Mouse (Mus musculus) liver, embryonic 11.5 days (tissue): ENCODE data around the gene Yjefn3. TPM values are rescaled to one million over a fixed set of nuclear protein-coding genes. Genes with fewer than 3 reads are reported as not detected.
A peak's percentile ranks its signal among the peaks of the same experiment; 100 is the strongest.

Experiments used
- ATAC-seq: fragments of 200-750 bp; cut with Nextera tagmentation; replicated peaks from 2 replicates; pipeline ENCODE4 v1.8.0; 2017; ENCODE audit warnings: moderate number of reproducible peaks, mild to moderate bottlenecking, moderate TSS enrichment, moderate library complexity; ENCODE audit not compliant: low FRiP score
- DNase-seq: peaks from one replicate; pipeline ENCODE4 v3.0.0-alpha.2; 2017; ENCODE audit warnings: low spot score
- H3K27ac ChIP-seq: fragments of 300-500 bp; sonication (generic); 2 replicates; pipeline ENCODE4 v1.5.1; 2014; ENCODE audit warnings: mild to moderate bottlenecking, low read depth, low read length, control low read depth
- H3K27me3 ChIP-seq: fragments of 300-500 bp; sonication (generic); replicated peaks from 2 replicates; pipeline ENCODE4 v1.6.1; 2014; ENCODE audit warnings: low read length, mixed read lengths; ENCODE audit not compliant: control insufficient read depth, insufficient read depth
- H3K36me3 ChIP-seq: fragments of 300-500 bp; sonication (generic); 2 replicates; pipeline ENCODE4 v1.6.1; 2014; ENCODE audit warnings: mild to moderate bottlenecking, low read length, moderate library complexity, mixed read lengths; ENCODE audit not compliant: control insufficient read depth, insufficient read depth
- H3K4me1 ChIP-seq: fragments of 300-500 bp; sonication (generic); replicated peaks from 2 replicates; pipeline ENCODE4 v1.6.1; 2014; ENCODE audit warnings: low read length, mixed read lengths; ENCODE audit not compliant: control insufficient read depth, insufficient read depth
- H3K4me2 ChIP-seq: fragments of 300-500 bp; sonication (generic); 2 replicates; pipeline ENCODE4 v1.6.1; 2014; ENCODE audit warnings: mild to moderate bottlenecking, control low read depth, moderate library complexity
- H3K4me3 ChIP-seq: fragments of 300-500 bp; sonication (generic); 2 replicates; pipeline ENCODE4 v1.5.1; 2014; ENCODE audit warnings: low read depth, low read length, control low read depth
- H3K9ac ChIP-seq: fragments of 300-500 bp; sonication (generic); 2 replicates; pipeline ENCODE4 v1.6.1; 2014; ENCODE audit warnings: low read depth, low read length, control low read depth
- H3K9me3 ChIP-seq: fragments of 300-500 bp; sonication (generic); 2 replicates; pipeline ENCODE4 v1.6.1; 2016; ENCODE audit warnings: low read length, inconsistent platforms, mixed read lengths; ENCODE audit not compliant: control insufficient read depth
- WGBS: fragments of 180-500 bp; shearing (Covaris S2); extraction: QIAGEN DNeasy Blood & Tissue Kit; methylation state at CpG from one replicate; pipeline ENCODE4 v1.1.7; 2014; 5-methylcytosine and 5-hydroxymethylcytosine counted together
- polyA plus RNA-seq: library from polyadenylated mRNA; unstranded; fragments of >200 nt; fragmentation: Nextera tagmentation; extraction: Ambion mirVana; gene quantifications from 2 replicates; pipeline ENCODE4 v1.2.1, GENCODE M21; 2014

Gene Yjefn3
- polyA plus RNA-seq, 1 experiment from 2014 or later, result 1.7 TPM

DNA sequence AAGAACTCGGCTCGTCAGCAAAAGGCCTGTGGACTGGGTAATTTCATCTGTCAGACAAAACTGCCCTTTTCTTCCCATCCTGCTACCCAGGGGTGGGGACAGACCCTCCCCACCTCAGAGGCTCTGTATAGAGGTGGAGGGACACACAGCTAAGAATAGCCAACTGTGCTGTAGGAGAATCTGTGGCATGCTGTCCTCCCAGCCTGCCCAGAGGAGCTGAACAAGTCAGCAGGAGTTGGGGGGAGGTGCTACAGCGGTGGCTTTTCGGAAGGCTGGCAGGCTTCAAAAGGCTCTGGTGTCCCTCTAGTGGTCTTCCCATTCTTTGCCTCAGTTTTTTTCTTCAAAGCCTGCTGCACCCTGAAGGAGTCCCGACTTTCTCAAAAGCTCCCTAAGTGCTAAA is 13.2 kb upstream of the Yjefn3 start:
- DNase-seq (no peak), ATAC-seq (no peak)
- Histone ChIP-seq H3K27ac (no peak overlapping the region), H3K4me3 (no peak overlapping the region), H3K9me3 (no peaks in the 10 kb centered on the region), H3K4me2 (no peak overlapping the region), H3K4me1 (peaks cover 19% of the 10 kb centered on the region), H3K27me3 (no peaks in the 10 kb centered on the region), H3K36me3 (peaks cover 55% of the 10 kb centered on the region), H3K9ac (no peak overlapping the region)
- 57% methylated on average over 5 of the region's 5 CpGs for WGBS

DNA sequence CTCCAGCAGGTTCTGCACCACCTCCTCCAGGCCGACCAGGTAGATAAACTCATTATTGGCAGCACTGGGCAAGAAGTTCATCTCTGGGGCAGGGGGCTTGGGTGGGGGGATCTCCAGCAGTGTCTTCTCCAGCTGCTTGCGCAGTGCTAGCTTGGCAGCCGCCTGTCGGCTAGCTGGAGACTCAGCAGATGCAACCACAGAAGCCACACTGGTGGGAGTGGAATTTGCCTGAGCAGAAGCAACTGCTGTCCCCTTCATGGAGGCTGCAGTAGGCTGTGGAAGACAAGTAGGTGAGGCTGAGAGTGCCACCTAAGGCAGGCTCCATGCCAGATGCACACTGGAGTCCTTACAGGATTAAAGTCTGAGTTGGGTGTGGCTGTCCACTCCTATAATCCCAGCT is 12.0 kb upstream of the Yjefn3 start:
- Histone ChIP-seq H3K27me3 (no peaks in the 10 kb centered on the region), H3K4me2 (no peak overlapping the region), H3K4me3 (no peak overlapping the region), H3K27ac (no peak overlapping the region), H3K4me1 (0 out of 2 replicates have a peak, but pooled peaks cover 8% of the 10 kb centered on the region), H3K9me3 (no peaks in the 10 kb centered on the region), H3K36me3 (peaks cover 63% of the 10 kb centered on the region), H3K9ac (no peak overlapping the region)
- no peak for ATAC-seq
- DNase-seq, result no peak
- 79% methylated on average over 4 of the region's 4 CpGs for WGBS

DNA sequence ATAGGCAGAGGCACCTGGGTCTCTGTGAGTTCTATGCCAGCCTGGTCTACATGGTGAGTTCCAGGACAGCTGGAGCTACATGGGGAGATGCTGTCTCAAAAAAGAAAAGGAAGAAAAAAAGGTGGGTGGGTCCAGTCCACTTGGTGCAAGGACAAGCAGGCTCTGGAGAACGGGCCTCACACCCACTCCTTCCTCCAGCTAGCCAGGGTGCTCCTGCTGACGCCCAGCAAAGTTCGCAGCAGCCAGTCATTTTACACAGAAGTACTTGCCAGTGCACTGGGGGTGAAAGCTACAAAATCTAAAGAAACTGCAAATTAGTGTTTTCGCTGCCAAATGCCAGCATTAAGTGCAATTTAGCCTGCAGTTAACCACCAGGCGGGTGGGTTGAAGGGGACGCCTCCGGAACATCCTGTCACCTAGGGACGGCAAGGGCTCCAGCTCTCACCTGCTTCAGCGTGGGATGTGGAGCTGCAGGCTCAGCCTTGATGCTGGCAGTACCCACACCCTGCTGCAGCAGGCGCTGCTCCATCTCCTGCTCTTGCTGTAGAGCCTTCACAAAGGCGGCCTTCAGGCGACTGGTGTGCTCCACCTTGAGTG is 10.1 kb upstream of the Yjefn3 start:
- H3K9ac ChIP-seq, result no peak overlapping the region
- H3K27ac ChIP-seq, result no peak overlapping the region
- 92% methylated on average over 12 of the region's 12 CpGs for WGBS
- DNase-seq (no peak), ATAC-seq (no peak)
- no peaks in the 10 kb centered on the region for H3K9me3 ChIP-seq
- peaks cover 69% of the 10 kb centered on the region for H3K36me3 ChIP-seq
- H3K27me3 ChIP-seq, result no peaks in the 10 kb centered on the region
- H3K4me2 ChIP-seq, result no peak overlapping the region
- no peak overlapping the region for H3K4me3 ChIP-seq
- H3K4me1 ChIP-seq, result no peaks in the 10 kb centered on the region

DNA sequence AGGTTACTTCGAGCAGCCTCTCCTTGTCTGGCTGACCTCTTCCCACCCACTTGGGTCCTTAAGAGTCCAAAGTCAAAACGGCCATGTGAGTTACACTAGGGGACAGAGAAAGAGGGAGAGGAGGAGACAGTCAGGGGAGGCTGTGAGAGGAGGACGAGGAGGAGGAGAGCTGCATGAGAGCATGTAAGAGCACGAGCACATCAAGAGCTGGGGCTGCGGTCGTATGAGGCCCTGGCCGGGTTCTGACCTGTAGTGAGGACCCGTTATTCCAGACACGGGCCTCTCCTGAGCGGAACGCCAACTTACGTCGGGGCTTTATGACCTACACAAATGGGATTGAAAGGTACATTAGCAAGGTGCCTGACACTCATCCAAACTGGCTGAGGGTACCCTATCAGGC is 9.4 kb upstream of the Yjefn3 start:
- DNase-seq, result no peak
- H3K4me2 ChIP-seq, result no peak overlapping the region
- WGBS, result 92% methylated on average over 13 of the region's 13 CpGs

DNA sequence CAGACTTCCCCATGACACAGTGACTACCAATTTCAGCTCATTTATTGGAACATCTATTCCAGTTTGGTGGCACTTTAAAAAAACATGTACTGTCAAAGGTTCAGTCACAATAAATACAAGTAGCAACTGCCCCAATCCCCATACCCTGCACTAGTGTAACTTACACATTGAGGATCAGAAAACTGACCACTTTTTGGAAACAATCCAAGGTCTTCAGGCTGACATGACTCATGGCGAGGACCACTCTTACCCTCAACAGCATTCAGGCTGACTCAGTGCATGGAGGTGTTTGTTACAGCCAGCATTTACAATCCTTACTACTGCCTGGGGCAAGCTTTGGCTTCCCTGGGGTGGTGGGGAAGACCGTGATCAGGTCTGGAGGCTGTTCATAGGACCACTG is 4.6 kb upstream of the Yjefn3 start:
- H3K4me3 ChIP-seq, result no peak overlapping the region
- peaks cover 7% of the 10 kb centered on the region for H3K4me1 ChIP-seq
- DNase-seq (no peak), ATAC-seq (no peak)
- no peaks in the 10 kb centered on the region for H3K9me3 ChIP-seq
- 94% methylated on average over 2 of the region's 2 CpGs for WGBS
- no peak overlapping the region for H3K27ac ChIP-seq
- H3K27me3 ChIP-seq, result no peaks in the 10 kb centered on the region
- no peak overlapping the region for H3K9ac ChIP-seq
- H3K4me2 ChIP-seq, result no peak overlapping the region
- H3K36me3 ChIP-seq, result peaks cover 25% of the 10 kb centered on the region

More for the DNA sequence above, 9.4 kb upstream of the Yjefn3 start:
- H3K4me3 ChIP-seq, result no peak overlapping the region
- H3K36me3 ChIP-seq, result peaks cover 65% of the 10 kb centered on the region
- H3K27me3 ChIP-seq, result no peaks in the 10 kb centered on the region
- ATAC-seq, result no peak
- H3K4me1 ChIP-seq, result no peaks in the 10 kb centered on the region
- no peak overlapping the region for H3K9ac ChIP-seq
- no peaks in the 10 kb centered on the region for H3K9me3 ChIP-seq
- no peak overlapping the region for H3K27ac ChIP-seq

DNA sequence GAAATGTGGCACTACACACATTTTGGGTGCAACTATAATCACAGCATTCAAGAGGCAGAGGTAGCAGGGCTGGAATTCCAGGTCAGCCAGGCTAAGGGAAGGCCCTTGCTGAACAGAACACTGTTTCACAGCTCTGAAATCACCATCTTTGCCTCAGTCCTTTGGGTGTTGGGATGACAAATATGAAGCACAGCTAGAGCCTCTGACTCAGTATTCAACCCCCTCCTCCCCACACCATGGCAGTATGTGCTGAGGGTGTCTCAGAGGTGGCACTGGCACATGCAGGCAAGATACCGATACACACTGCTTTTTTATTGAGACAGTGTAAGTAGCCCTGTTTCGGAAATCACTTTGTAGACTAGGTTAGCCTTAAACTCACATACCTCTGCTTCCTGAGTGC is 3.7 kb upstream of the Yjefn3 start:
- peaks cover 19% of the 10 kb centered on the region for H3K36me3 ChIP-seq
- no peaks in the 10 kb centered on the region for H3K27me3 ChIP-seq
- WGBS, result 84% methylated on average over 2 of the region's 2 CpGs
- H3K27ac ChIP-seq, result no peak overlapping the region
- ATAC-seq (no peak), DNase-seq (no peak)
- no peak overlapping the region for H3K4me2 ChIP-seq
- H3K9me3 ChIP-seq, result no peaks in the 10 kb centered on the region
- H3K9ac ChIP-seq, result no peak overlapping the region
- H3K4me3 ChIP-seq, result no peak overlapping the region
- H3K4me1 ChIP-seq, result peaks cover 7% of the 10 kb centered on the region

DNA sequence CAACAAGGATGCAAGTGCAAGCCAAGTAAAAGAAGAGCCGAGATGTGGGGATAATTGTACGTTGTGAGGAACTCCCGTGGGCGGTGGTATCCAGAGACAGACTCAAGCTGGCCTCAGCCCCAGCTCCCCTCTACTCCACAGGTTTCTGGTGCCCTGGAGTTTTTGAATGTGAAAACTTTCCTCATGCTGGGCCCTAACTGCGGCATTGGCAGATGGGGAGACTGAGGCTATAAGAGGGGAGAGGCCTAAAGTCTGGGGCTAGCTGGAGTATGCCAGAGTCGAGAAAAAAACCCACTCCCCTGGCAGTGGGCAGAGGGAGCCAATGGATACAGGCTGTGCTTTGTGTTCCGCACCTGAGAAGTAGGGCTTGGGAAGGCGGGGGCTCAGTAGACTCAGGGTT is 1.6 kb upstream of the Yjefn3 start:
- Histone ChIP-seq H3K4me3 (peak overlapping the region; percentile 84), H3K9ac (peak overlapping the region; percentile 88; the same call in 1 of the 2 replicates), H3K4me2 (peak overlapping the region; percentile 96), H3K4me1 (peaks cover 16% of the 10 kb centered on the region), H3K9me3 (no peaks in the 10 kb centered on the region), H3K27ac (no peak overlapping the region), H3K27me3 (no peaks in the 10 kb centered on the region), H3K36me3 (peaks cover 4% of the 10 kb centered on the region; the same call in 1 of the 2 replicates)
- ATAC-seq, result no peak
- no peak for DNase-seq
- 70% methylated on average over 8 of the region's 8 CpGs for WGBS

DNA sequence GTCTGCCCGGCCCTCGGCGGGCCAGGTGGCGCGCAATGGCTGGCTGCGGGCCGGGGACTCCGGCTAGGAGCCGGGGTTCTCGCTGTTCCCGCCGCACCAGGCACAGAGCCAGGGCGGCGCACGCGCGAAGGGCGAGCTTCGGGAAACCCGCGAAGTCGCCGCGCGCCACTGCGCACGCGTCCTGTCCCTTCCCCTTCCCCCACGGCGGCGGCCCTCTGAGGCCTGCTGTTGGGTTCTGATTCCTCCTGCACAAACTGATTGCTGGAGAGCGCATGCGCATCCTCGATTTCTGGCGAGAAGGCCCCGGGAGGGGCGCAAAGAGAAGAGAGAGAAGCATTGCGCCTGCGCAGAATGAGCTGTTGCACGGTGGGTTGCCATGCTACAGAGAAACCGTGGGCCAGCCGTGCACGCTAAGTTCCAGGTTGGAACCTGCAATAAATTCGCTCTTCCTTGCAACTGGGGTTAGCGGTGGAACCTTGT is 591 bp upstream of the Yjefn3 start:
- H3K4me1 ChIP-seq, result peaks cover 19% of the 10 kb centered on the region
- no peaks in the 10 kb centered on the region for H3K27me3 ChIP-seq
- ATAC-seq, result peak; percentile 86
- peak overlapping the region; percentile 98 for H3K27ac ChIP-seq
- peaks cover 7% of the 10 kb centered on the region; the same call in 1 of the 2 replicates for H3K36me3 ChIP-seq
- no peaks in the 10 kb centered on the region for H3K9me3 ChIP-seq
- H3K4me2 ChIP-seq, result peak overlapping the region; percentile 96
- under 1% methylated on average over 45 of the region's 45 CpGs for WGBS
- peak overlapping the region; percentile 84 for H3K4me3 ChIP-seq
- H3K9ac ChIP-seq, result peak overlapping the region; percentile 88
- DNase-seq, result peak; percentile 98

DNA sequence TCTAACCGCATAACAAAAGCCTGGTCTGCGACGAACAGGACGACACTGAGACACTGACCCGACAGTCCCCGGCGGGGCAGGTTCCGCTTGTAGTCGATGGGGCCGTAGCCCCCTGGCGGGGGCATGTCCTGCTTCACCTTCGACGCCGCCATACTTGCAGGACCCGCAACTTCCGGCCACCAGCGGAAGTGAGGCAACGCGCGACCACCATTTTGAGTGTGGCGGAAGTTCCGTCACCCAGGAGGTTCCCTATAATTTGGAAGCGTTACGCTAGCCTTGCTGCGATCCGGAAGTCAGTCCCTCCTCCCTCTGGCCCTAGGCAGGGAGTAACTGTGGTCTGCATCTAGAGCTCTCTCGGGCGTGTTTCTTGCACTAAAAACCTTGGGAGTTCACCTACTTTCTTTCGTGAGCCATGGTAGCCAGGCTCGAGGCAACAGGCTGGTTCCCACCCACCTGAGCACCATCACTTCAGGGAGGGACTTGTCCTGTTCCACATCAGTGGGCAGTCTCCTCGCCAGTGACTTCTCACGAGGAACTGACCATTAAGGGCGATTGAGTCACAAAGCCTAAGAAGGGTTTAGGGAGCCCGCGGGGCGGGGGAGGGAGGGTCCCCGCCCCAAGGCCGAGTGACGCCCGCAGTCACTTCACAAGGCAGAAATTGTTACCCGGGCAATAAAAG is 889 bp downstream of the Yjefn3 start:
- Histone ChIP-seq H3K4me2 (peak overlapping the region; percentile 96), H3K4me1 (peaks cover 24% of the 10 kb centered on the region), H3K27me3 (no peaks in the 10 kb centered on the region), H3K9ac (peak overlapping the region; percentile 88), H3K27ac (peak overlapping the region; percentile 98), H3K36me3 (peaks cover 14% of the 10 kb centered on the region), H3K4me3 (peak overlapping the region; percentile 84), H3K9me3 (no peaks in the 10 kb centered on the region)
- ATAC-seq (peak; percentile 77), DNase-seq (peak; percentile 99)
- WGBS, result 2% methylated on average over 41 of the region's 41 CpGs
